Mouse (Mus musculus) right cerebral cortex, adult 2 months (tissue): ENCODE results near the gene Ppp2r2d.

Source experiments
- DNase-seq, 2 experiments: peaks; one replicate each; pipeline ENCODE4 v3.0.0; 2021 to 2022; ENCODE audit warnings: low spot score in 2 of 2

The Ppp2r2d gene

DNA sequence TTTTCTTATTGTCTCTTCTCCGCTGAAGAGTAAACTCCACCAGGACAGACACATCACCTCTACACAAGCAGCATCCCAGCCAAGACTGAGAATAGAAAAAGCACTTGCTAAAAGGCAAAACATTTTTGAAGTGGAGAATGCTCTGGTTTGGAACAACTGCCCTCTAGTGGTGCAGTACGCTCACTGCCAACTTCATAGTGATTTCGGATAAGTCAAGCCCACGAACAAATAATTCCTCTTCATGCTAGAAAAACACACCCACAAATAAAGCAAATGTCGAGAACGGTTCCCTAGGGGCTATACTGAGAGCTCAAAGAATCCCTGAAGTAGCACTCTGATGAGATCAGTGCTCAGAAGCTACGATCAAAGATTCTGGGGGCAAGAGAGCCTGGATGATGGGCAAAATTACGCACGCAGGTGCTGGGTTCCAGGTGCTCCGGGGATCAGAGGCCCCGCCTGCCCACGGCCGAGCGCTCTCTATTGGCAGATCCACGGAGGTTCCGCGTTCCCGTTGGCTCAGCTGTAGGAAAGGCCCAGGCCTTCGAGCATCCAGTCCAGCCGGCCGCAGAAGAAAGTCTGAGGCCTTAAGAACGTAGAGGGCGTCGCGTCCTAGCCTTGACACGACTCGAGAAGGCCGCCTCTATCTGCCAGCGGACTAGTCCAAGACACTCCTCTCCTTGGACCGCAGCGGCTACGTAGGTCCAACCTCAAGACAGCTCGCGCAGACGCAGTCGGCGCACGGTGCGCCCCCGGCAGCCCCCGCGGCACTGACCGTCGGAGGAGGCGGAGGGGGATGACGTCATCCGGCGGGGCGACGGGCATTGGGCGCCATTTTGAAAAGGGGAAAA lies at the start of gene Ppp2r2d, which contains the start of gene Mapk1ip1:
Gene Ppp2r2d (plus strand): TSS at position 536 of the 848 bp plus-strand sequence.
Gene Mapk1ip1 (minus strand): TSS at position 730 of the 848 bp plus-strand sequence.
- DNase-seq, result peak; percentile 93 to 94

DNA sequence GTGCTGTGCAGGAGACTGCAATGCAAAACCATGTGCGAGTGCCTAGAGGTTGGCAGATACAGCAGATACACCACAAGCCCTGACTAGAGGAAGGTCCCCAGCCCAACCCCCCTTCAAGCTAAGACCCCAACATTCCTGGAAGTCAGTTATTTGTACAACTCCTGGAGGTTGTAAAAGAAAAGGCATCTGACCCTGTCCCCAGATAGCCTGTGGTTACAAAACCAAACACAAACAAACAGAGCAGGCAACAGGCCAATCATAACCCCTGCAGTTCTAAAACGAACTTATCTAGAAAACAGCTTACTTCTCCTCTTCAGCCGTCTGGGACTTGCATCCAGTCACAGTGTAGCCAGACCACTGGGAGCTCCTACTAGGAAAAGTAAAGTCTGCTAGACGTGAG lies 42.5 kb upstream of the Ppp2r2d start:
- no peak for DNase-seq

DNA sequence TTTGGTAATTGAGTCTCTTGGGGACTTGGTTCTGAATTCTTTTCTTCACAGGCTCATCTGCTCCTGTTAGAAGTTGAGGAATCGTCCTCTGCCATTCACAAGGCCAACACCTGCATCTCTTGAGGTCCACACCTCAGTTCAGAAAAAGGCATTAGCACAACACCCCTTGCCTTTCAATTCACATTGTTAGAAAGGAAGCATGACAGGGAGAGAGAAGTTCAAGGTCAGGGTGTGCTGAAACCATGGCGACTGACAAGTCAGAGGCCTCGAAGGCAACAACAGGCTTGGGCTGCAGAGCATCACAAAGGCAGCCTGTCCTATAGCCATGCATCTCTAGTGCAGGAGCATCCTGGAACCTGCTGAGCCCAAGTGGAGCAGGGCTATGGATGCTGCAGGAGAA lies 38.7 kb upstream of the Ppp2r2d start:
- no peak for DNase-seq

DNA sequence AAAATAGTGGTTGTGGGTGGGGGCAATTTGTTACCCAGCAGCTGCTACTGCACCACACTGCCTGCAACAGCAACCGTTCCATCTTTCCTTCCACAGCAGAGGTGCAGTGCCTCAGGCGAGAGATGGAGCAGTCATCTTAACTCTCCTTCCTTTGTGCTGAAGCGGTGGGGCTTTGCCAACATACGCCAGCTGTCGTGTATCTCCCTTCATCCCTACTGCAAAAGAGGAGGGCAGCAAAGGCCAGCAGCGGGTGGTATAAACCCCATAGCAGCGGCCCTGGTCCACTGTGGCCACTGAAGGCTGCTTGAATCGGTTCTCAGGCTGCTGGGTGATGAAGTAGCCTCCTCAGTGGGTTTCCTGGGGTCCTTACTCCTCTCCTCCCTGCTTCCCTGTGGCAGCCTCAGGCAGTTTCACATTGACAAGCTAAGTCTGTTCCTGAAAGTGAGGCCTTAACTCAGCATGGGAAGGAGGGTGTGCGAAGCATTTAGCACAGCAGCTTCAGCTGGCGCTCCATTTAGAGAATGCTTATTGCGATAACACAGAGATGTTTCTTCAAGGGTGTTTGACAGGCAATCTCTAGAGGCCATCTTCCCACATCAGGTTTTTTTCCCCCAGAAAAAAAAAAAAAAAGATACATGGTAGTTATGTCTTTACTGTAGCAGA lies 32.5 kb upstream of the Ppp2r2d start:
- DNase-seq, result no peak

DNA sequence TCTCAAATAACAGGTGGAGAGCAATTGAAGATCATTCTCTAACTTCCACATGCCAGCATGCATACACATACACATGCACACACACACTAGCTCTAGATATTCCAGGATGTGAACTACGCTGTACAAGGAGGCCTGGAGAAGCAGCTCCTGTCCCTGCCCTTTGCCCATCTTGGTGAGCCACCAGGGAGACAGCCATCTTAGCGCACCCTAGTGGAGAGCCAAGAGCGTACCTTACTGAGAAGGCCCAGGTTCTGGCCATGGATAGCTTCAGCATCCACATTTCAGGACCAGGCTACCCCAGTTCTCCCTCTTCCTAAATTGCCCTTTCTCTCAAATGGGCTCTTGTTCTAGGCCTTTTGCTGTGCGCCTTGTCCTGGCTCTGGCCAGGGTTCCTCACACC lies 27.6 kb upstream of the Ppp2r2d start:
- no peak for DNase-seq

GRCm38 (mm10) chr7:138824423-138824822 lies 21.5 kb upstream of the Ppp2r2d start:
- no peak for DNase-seq

DNA sequence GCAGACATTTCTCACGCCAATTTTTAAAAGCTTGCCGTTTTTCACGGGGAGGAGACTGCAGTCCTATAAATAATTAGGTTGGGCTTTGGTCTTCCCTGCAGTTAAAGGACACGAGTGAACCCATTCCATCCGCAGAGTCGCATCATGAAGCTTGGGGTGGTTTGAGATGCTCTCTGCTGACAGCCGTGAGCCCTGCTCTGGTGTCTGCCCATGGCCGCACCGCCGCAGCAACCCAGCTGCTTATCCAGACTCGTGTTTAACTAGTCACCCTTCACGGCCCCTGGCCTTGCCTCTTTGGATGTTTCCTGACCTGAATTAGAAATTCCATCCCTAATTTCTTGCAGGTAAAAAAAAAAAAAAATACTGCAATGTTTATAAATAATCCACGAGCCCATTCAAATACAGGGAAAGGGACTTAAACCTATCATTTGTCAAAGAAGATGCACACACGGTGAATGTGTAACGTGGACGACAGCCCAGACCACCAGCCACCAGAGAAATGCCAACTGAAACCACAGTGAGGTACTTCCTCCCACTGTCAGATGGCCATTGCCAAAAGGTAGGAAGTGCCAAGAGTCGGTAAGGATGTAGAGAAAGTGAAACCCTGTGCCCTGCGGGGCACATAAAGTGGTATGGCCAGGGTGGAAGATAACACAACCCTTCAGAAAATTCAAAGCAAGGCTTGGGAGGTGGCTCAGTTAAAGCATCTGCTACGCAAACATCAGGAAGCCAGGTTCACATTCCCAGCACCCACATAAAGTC lies 20.7 kb upstream of the Ppp2r2d start:
- DNase-seq, result no peak

- DNase-seq, result peak; percentile 72 to 80
These were observed 18.1 kb upstream of the Ppp2r2d start for GRCm38 (mm10) chr7:138827812-138828211.

DNA sequence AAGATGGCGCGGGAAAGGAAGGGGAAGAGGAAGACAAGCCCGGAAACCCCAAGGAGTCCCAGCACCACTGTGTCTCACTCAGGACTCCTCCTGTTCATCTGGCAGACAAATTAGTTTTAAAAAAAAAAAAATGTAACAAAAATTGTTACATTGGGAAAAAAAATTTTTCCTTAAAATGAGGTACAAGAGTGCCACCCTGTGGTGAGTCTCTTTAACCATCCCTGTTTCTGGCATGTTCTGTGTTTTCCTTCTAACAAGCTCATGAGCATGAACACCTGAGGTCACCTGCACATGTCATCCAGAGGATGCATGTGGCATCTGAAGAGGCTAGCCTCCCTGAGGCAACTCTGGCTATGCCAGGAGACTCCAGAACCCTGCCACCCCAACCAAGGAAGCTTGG lies 10.9 kb upstream of the Ppp2r2d start:
- no peak for DNase-seq

DNA sequence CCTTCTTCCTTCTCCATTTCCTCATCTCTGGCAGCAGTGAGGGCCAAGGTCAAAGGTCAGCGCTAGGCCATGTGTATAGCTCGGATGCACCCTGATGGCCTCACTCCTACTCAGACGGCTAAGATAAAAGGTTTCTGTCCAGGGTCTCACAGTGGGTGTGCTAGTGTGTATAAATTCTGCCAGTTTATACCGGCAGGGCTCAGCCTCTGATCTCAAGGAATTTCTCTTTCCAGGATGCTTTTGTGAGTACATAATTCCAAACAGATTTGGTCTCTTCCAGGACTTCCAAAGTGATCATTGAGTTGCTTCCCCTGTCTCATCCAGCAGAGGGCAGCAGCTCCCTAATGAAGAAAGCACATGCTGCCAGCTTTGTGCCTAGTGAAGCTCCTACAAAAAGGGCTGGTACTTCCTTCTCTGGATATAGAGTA lies 5.3 kb upstream of the Ppp2r2d start:
- DNase-seq, result peak; percentile 90 to 93

DNA sequence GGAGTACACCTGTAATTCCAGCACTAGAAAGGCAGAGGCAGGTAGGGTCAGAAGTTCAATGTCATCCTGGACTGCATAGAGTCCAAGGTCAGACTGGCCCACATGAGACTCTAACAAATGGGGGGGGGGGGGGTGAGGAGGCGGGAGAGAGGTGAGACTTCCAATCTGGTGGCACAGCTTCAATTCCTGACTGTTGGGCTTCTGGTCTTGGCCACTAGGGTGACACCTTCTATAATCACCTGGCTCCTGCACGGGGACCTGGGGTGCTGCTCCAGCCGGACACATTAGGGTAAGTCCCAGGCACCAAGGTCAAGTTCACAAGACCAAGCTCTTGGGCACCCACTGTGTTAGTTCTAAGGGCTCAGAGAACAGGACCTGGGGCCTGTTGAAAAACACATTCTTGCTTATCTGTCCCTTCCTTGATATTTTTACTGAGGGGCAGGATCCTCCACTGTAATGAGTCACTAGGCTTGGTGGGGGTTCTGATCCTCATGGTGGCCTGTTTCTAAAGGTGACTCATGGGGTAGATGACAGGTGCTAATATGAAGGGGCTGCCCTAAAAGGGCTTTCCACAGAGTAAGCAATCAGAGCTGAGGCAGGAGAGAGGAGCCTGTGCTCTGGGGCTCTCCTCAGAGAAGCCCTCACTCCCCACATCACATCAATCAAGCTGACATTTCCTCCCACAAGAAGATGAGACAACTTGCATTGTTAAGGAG lies 4.3 kb upstream of the Ppp2r2d start:
- DNase-seq, result no peak

DNA sequence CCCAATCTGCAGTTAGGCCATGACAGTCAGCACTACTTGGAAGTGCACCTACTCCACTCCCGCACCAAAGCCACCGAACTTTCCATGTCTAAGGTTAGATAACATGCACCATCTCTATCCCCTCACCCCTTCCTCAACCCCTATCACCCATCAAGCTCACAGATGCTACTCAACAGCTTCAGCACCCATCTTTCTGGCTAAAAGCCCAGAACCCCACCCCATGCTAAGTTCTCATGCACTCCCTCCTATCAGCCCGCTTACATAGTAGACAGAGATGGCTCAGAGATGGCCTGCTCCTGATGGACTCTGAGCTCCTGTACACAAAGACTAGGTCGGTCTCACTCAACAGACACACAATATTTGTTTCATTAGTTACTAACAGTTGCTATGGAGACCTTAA lies 2.5 kb upstream of the Ppp2r2d start:
- no peak for DNase-seq

DNA sequence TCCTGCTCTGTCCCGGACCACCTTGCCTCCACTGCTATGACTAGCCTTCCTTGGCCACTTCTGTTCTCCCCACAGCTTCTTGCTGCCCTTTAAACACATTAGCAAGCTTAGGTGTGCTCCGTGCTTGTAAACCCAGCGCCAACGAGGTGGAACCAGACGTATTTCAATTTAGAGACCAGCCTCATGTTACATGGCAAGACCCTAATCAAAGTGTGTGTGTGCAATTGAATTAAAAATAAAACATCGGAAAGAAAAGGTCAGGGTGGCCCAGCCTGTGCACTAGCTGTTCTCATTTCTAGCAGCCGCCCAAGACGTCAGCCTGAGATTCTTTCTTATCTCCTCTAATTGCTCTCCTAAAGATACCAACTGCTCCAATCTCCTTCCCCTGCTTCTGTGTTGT lies 768 bp upstream of the Ppp2r2d start:
- DNase-seq, result no peak

- DNase-seq, result peak in 1 of 2 experiments; percentile 34
These were observed 668 bp downstream of the Ppp2r2d start for GRCm38 (mm10) chr7:138846502-138846991.

DNA sequence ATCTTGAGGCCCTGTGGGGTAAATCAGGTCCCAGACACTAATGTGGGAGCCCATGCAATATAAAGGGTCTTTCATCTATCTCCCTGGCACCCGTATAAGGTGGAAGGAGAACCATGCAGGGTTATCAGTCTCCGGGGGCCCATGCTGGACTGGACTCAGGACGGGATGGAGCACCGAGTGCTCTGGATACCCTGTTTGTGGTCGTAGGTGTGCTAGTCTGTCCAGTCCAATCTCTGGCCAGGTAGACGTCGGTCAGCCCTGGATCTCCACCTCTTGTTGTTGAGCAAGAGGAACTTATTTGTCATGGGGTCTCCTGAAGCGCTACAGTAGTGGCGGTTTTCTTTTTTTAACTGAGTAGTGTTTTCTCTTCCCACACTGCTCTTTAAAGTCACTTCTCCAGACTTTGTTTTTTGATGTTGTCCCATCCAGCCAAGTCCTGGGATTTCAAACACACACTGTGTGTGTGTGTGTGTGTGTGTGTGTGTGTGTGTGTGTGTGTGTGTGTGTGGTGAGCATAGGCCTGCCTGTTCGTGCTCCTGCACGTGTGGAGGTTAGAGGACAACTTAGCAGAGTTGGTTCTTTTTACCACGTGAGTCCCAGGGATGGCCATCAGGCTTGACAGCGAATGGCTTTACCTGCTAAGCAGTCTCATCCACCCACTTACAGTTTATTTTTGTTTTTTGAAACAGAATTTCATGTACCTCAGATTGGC lies 1.6 kb downstream of the Ppp2r2d start:
- no peak for DNase-seq

DNA sequence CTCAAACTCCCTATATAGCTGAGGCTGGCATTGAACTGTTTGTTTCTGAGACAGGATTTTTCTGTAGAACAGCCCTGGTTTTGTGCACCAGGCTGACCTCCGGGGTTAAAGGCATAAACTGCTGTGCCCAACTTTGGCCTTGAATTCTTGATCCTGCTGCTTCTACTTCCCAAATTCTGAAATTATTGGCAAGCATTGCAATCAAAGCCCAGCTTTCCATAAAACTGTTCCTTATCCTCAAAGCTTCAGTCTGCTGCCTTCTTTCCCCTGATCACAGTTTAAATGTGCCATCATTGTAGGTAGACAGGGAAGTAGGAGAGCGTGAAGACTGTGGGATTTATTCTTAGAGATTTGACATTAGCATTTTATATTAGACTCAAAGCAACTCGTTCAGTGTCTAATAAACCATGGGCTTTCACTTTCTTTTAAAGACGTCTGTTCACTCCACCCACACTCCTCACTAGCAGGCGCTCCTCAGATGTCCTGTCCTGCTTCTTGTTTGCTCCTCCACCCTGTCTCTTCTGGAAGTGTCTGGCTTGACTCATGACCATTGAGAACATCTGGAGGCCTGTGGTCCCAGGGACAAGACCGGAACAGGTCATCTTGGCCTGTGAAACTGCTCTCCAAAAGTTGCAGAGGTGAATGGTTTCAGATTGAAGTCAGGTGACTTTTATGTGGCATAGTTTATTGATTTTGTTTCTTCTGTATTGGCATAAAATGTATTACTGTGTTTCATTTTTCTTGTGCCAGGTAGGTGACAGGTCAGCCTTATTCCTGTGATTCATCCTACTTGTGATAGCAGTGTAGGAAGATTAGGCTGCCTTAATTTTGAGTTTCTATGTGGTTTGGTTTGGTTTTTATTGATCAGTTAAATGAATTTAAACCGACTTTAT lies 2.4 kb downstream of the Ppp2r2d start:
- no peak for DNase-seq

GRCm38 (mm10) chr7:138850083-138850482 lies 4.2 kb downstream of the Ppp2r2d start:
- DNase-seq, result no peak

DNA sequence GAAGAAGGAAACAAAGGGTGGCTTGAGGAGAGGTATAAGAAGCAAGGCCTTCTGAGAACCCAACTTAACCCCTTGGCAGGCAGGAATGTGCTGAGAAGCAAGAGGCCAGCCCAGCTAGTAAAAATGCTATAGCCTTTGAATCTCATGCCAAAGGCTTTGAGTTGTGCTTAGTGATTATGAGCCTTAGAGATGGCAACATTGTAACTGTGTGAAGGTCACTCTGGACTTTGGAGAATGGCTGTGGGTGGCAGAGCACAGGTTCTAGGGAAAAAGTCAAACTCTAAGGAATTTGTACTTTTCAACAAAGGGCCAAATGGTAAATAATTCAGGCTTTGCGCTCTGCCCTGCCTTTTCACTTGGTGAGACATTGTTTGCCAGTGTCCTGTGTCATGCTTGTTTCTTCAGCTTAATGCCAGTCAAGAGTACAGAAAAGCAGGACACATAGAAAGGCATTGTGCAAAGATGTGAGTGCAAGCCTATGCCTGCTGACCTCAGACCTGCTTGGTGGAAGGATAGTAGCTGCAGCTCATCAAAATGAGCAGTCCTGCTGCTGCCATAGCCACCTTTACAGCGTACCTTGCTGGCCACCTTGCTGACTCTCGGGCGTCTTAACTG lies 7.6 kb downstream of the Ppp2r2d start:
- DNase-seq, result no peak

DNA sequence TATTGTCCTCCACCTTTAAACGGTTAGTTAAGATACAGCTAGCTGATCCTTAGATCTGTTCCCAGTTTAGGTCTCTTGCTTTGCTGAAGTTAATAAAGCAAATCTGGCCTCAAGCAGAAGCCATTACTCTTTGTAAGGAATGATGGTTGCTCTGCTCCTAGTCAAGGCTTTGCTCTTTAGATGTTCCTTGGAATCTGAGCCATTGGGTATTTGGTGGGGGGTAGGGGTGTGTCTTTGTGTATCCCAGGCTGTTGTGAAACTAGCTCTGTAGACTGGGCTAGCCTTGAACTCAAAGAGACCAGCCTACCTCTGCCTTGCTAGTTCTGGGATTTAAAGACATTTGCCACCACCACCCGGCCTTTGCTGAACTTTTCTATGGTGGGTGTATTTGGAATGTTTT lies 8.3 kb downstream of the Ppp2r2d start:
- DNase-seq, result no peak
